Mouse (Mus musculus): ENCODE results near the gene Grk1. TPM values are rescaled to one million over a fixed set of nuclear protein-coding genes. Genes with fewer than 3 reads are reported as not detected.
A peak's percentile ranks its signal among the peaks of the same experiment; 100 is the strongest.

Grk1 gene
- not detected in 2 replicates for polyA plus RNA-seq (2015; fragmentation: Nextera tagmentation; extraction: Ambion mirVana)

DNA sequence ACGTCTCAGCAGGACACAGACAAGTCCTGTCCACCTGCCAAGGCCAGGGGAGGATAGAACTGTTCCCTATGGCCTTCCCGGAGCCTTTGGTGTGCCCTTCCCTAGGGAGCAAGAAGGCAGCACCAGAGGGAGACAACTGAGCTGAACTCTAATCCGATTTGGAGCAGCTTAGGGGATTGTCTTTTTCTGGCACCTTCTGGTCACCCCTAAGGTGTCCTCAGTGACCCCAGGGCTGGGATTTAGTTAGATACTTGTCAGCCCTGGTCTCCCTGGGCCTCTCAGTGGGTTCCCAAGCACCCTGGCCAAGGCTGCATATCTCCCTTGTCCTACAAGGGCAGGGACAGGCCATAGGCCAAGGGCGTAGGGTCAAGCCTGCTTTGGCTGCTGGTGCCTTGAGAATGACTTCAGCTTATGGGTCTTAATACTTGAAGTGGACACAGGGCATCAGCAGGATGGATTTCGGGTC lies at the start of gene Grk1:
Grk1 (plus strand) TSS at position 416 of the 466 bp plus-strand sequence.
- Histone ChIP-seq H3K4me2 (ENCODE audit: low read depth, low read length) (no peak within 1 kb of the TSS), H3K9ac (ENCODE audit: low read length) (no peak within 1 kb of the TSS), H3K27me3 (ENCODE audit: control insufficient read depth, insufficient read depth, low read depth, low read length) (no peaks in the 10 kb centered on the region), H3K27ac (ENCODE audit: low read length) (no peak within 1 kb of the TSS), H3K4me3 (ENCODE audit: low read length) (no peak within 1 kb of the TSS), H3K36me3 (ENCODE audit: control insufficient read depth, insufficient read depth, low read length) (no peaks in the 10 kb centered on the region), H3K9me3 (ENCODE audit: control insufficient read depth, low read length) (no peaks in the 10 kb centered on the region), H3K4me1 (replicated peaks; ENCODE audit: control insufficient read depth, insufficient read depth, low read length) (no peaks in the 10 kb centered on the region)
- ATAC-seq (ENCODE audit: low read depth), result no peak
- WGBS, result 76% methylated on average over 5 of the region's 5 CpGs

DNA sequence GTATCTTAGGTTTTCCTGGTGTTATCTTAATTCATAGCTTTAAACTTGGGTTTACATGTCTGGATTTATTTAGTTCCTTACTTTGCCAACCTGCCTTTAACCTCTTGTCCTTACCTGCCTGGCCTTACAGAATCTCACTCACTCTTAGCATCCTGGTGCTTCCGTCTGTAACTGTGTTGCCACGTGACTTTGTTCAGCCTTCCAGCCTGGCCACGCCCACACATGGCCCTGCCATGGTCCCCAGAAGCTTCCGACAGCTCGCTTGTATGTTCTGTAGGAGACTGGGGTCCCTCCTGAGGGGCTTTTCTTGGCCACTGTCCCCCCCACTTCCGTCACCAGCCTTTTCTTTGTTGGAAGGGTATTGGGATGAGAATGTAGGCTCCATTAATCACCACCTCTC lies 48.7 kb upstream of the Grk1 start:
- Histone ChIP-seq H3K4me2 (ENCODE audit: low read depth, low read length) (no peak overlapping the region), H3K4me1 (replicated peaks; ENCODE audit: control insufficient read depth, insufficient read depth, low read length) (no peaks in the 10 kb centered on the region), H3K27me3 (ENCODE audit: control insufficient read depth, insufficient read depth, low read depth, low read length) (no peaks in the 10 kb centered on the region), H3K9me3 (ENCODE audit: control insufficient read depth, low read length) (no peaks in the 10 kb centered on the region), H3K4me3 (ENCODE audit: low read length) (no peak overlapping the region), H3K36me3 (ENCODE audit: control insufficient read depth, insufficient read depth, low read length) (peaks cover 69% of the 10 kb centered on the region), H3K27ac (ENCODE audit: low read length) (no peak overlapping the region), H3K9ac (ENCODE audit: low read length) (no peak overlapping the region)
- ATAC-seq (ENCODE audit: low read depth), result no peak
- 74% methylated on average over 6 of the region's 6 CpGs for WGBS

DNA sequence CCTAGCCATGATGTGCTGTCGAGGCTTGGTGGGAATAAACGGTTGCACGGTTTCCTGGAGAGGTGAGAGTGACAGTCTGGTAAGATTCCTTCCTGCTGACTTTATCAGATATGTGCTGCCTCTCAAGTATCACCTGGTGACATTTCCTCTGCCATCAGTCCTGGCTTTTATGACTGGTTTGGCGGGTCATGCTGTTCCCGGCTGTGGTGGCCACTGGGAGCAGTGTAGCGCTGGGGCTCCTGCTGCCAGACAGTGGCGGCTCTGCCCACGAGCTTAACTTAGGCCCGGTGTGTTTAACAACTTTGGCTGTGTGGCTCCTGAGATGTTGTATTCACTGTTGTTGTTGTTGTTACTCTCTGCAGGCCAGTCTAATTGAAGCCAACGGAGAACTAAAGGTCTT lies 48.2 kb upstream of the Grk1 start:
- Histone ChIP-seq H3K4me3 (ENCODE audit: low read length) (no peak overlapping the region), H3K4me1 (replicated peaks; ENCODE audit: control insufficient read depth, insufficient read depth, low read length) (no peaks in the 10 kb centered on the region), H3K36me3 (ENCODE audit: control insufficient read depth, insufficient read depth, low read length) (peaks cover 74% of the 10 kb centered on the region), H3K27me3 (ENCODE audit: control insufficient read depth, insufficient read depth, low read depth, low read length) (no peaks in the 10 kb centered on the region), H3K9me3 (ENCODE audit: control insufficient read depth, low read length) (0 out of 2 replicates have a peak, but pooled peaks cover 1% of the 10 kb centered on the region), H3K4me2 (ENCODE audit: low read depth, low read length) (no peak overlapping the region), H3K9ac (ENCODE audit: low read length) (no peak overlapping the region), H3K27ac (ENCODE audit: low read length) (no peak overlapping the region)
- ATAC-seq (ENCODE audit: low read depth), result no peak
- WGBS, result 58% methylated on average over 10 of the region's 10 CpGs

DNA sequence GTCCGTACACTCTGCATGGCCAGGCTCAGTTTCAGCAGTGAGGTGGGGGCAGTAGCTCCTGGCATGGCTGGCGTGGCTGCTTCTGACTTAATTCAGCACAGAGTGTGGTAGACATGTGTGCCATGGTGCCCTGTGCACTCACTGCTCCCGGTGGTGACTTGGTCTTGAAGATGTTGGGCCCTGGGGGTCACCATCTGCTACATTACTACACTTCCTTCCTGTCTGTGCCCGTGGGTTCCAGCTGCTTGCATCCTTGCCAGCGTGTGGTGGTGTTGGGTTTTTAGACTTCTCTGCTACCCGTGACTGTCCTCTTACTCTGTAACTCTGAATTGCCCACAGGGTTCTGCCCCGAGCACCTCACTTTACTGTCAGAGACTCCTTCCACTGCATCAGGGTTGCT lies 44.7 kb upstream of the Grk1 start:
- Histone ChIP-seq H3K4me2 (ENCODE audit: low read depth, low read length) (no peak overlapping the region), H3K4me1 (replicated peaks; ENCODE audit: control insufficient read depth, insufficient read depth, low read length) (no peaks in the 10 kb centered on the region), H3K9me3 (ENCODE audit: control insufficient read depth, low read length) (0 out of 2 replicates have a peak, but pooled peaks cover 2% of the 10 kb centered on the region), H3K27me3 (ENCODE audit: control insufficient read depth, insufficient read depth, low read depth, low read length) (no peaks in the 10 kb centered on the region), H3K36me3 (ENCODE audit: control insufficient read depth, insufficient read depth, low read length) (peaks cover 80% of the 10 kb centered on the region), H3K4me3 (ENCODE audit: low read length) (no peak overlapping the region), H3K9ac (ENCODE audit: low read length) (no peak overlapping the region), H3K27ac (ENCODE audit: low read length) (no peak overlapping the region)
- ATAC-seq (ENCODE audit: low read depth), result no peak
- 86% methylated on average over 7 of the region's 7 CpGs for WGBS

DNA sequence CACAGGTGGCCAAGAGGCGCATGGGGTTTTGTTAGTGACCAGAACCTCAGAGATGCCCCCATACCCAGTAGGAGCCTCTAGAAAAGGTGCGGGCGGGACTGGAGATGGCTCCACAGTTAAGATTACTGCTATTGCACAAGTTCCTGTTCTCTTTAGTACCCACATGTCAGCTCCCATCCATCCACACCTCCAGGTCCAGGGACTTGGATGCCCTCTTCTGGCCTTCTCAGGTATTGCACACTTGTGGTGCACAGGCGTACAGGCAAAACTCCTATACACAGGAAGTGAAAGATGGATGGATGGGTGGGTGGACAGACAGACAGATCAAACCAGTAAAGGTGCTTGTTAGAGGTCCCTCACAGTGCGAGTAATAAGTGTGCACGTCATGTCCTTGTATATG lies 43.0 kb upstream of the Grk1 start:
- H3K9ac ChIP-seq (ENCODE audit: low read length), result no peak overlapping the region
- ATAC-seq (ENCODE audit: low read depth), result no peak
- WGBS, result 94% methylated on average over 6 of the region's 6 CpGs
- no peak overlapping the region for H3K4me3 ChIP-seq (ENCODE audit: low read length)
- no peak overlapping the region for H3K4me2 ChIP-seq (ENCODE audit: low read depth, low read length)
- no peak overlapping the region for H3K27ac ChIP-seq (ENCODE audit: low read length)
- 0 out of 2 replicates have a peak, but pooled peaks cover 2% of the 10 kb centered on the region for H3K9me3 ChIP-seq (ENCODE audit: control insufficient read depth, low read length)
- H3K36me3 ChIP-seq (ENCODE audit: control insufficient read depth, insufficient read depth, low read length), result peaks cover 79% of the 10 kb centered on the region
- H3K27me3 ChIP-seq (ENCODE audit: control insufficient read depth, insufficient read depth, low read depth, low read length), result no peaks in the 10 kb centered on the region
- no peaks in the 10 kb centered on the region for H3K4me1 ChIP-seq (replicated peaks; ENCODE audit: control insufficient read depth, insufficient read depth, low read length)

DNA sequence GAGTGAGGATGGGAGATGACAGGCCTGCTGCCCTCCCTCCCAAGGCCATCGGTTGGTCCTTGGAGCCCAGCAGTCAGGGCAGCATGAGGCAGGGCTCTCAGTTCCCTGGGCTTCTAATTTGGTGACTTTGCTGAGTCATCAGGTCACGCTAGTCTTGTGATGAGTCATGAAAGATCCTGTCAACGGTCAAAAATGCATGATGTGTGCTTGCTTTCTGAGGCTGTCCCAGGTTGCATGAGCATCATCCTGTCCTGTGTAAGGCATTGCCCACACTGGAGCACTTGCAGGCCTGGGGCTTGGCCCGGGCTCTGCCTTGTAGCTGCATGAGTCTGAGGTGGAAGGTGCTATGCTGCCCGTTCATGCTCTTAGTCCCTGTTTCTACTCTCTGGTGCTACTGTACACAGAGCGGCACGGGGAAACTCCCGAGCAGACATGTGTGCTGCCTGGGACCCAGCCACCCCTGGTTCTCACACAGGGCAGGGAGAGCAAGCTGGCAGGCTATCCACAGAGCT lies 31.7 kb upstream of the Grk1 start:
- ATAC-seq (ENCODE audit: low read depth), result 0 out of 2 replicates have a peak, but pooled peaks have one; percentile 17
- no peak overlapping the region for H3K27ac ChIP-seq (ENCODE audit: low read length)
- H3K4me1 ChIP-seq (replicated peaks; ENCODE audit: control insufficient read depth, insufficient read depth, low read length), result no peaks in the 10 kb centered on the region
- H3K4me3 ChIP-seq (ENCODE audit: low read length), result no peak overlapping the region
- no peaks in the 10 kb centered on the region for H3K27me3 ChIP-seq (ENCODE audit: control insufficient read depth, insufficient read depth, low read depth, low read length)
- no peak overlapping the region for H3K9ac ChIP-seq (ENCODE audit: low read length)
- no peaks in the 10 kb centered on the region for H3K9me3 ChIP-seq (ENCODE audit: control insufficient read depth, low read length)
- WGBS, result 84% methylated on average over 8 of the region's 8 CpGs
- no peak overlapping the region for H3K4me2 ChIP-seq (ENCODE audit: low read depth, low read length)
- H3K36me3 ChIP-seq (ENCODE audit: control insufficient read depth, insufficient read depth, low read length), result peaks cover 40% of the 10 kb centered on the region

DNA sequence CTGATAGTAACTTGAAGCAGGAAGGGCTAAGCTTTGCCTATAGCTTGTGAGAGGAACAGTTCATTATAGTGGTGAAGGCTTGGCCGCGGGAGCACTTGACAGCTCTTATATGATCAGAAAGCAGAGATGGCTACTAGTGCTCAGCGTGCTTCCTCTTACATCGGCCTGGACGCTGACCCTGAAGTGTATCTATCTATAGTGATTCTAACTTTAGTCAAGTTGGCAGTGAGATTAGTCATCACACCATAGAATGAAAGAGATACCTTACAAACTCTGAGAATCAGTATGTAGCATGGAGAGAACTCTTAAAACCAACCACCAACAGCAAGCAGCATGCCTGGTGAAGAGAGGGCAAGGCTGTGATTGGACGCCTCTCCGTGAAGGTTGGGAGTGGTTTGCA lies 23.3 kb upstream of the Grk1 start:
- ATAC-seq (ENCODE audit: low read depth), result no peak
- Histone ChIP-seq H3K27ac (ENCODE audit: low read length) (no peak overlapping the region), H3K4me2 (ENCODE audit: low read depth, low read length) (no peak overlapping the region), H3K9me3 (ENCODE audit: control insufficient read depth, low read length) (no peaks in the 10 kb centered on the region), H3K4me1 (replicated peaks; ENCODE audit: control insufficient read depth, insufficient read depth, low read length) (no peaks in the 10 kb centered on the region), H3K4me3 (ENCODE audit: low read length) (no peak overlapping the region), H3K9ac (ENCODE audit: low read length) (no peak overlapping the region), H3K36me3 (ENCODE audit: control insufficient read depth, insufficient read depth, low read length) (peaks cover 17% of the 10 kb centered on the region), H3K27me3 (ENCODE audit: control insufficient read depth, insufficient read depth, low read depth, low read length) (no peaks in the 10 kb centered on the region)
- 85% methylated on average over 7 of the region's 7 CpGs for WGBS

DNA sequence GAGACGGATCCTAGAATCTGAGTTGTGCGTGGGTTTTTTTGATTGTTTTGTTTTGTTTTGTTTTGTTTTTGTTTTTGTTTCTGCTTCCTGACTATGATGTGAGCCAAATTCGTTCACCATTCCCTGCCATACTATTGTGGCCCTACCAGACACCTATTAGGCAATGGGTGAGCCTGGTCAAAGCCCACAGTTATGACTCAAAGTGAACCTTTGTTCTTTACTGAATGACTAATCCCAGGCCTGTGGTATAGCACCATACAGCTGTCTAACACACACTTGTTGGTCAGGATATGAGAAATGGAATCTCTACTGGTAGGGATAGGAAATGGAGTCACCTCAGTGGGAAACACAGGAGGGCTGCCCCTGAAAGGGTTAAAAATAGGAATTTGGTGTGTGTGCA lies 22.3 kb upstream of the Grk1 start:
- Histone ChIP-seq H3K4me1 (replicated peaks; ENCODE audit: control insufficient read depth, insufficient read depth, low read length) (no peaks in the 10 kb centered on the region), H3K36me3 (ENCODE audit: control insufficient read depth, insufficient read depth, low read length) (peaks cover 17% of the 10 kb centered on the region), H3K27ac (ENCODE audit: low read length) (no peak overlapping the region), H3K27me3 (ENCODE audit: control insufficient read depth, insufficient read depth, low read depth, low read length) (no peaks in the 10 kb centered on the region), H3K4me3 (ENCODE audit: low read length) (no peak overlapping the region), H3K4me2 (ENCODE audit: low read depth, low read length) (no peak overlapping the region), H3K9me3 (ENCODE audit: control insufficient read depth, low read length) (no peaks in the 10 kb centered on the region), H3K9ac (ENCODE audit: low read length) (no peak overlapping the region)
- ATAC-seq (ENCODE audit: low read depth), result no peak
- WGBS, result 86% methylated on average over 3 of the region's 3 CpGs

DNA sequence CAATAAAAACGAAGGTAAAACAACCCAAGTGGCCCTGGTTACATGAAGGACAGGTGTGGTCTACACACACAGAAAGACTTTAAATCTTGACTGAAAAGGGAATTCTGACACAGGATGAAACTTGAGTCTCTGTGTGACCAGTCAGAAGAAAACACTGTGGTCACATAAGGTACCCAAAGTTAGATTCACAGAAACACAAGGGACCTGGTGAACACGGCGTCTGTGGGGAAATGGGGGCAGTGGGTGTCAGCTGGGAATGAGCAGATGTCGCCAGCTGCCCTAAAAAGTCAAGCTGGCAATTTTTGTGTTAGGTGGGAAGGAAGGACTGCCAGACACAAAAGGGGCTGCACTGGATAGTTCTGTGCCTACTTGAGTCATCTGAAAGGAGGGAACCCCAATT lies 21.9 kb upstream of the Grk1 start:
- no peak overlapping the region for H3K9ac ChIP-seq (ENCODE audit: low read length)
- no peak overlapping the region for H3K27ac ChIP-seq (ENCODE audit: low read length)
- no peak overlapping the region for H3K4me3 ChIP-seq (ENCODE audit: low read length)
- peaks cover 17% of the 10 kb centered on the region for H3K36me3 ChIP-seq (ENCODE audit: control insufficient read depth, insufficient read depth, low read length)
- WGBS, result 79% methylated on average over 4 of the region's 4 CpGs
- H3K4me2 ChIP-seq (ENCODE audit: low read depth, low read length), result no peak overlapping the region
- no peaks in the 10 kb centered on the region for H3K27me3 ChIP-seq (ENCODE audit: control insufficient read depth, insufficient read depth, low read depth, low read length)
- no peak for ATAC-seq (ENCODE audit: low read depth)
- no peaks in the 10 kb centered on the region for H3K4me1 ChIP-seq (replicated peaks; ENCODE audit: control insufficient read depth, insufficient read depth, low read length)
- H3K9me3 ChIP-seq (ENCODE audit: control insufficient read depth, low read length), result no peaks in the 10 kb centered on the region

DNA sequence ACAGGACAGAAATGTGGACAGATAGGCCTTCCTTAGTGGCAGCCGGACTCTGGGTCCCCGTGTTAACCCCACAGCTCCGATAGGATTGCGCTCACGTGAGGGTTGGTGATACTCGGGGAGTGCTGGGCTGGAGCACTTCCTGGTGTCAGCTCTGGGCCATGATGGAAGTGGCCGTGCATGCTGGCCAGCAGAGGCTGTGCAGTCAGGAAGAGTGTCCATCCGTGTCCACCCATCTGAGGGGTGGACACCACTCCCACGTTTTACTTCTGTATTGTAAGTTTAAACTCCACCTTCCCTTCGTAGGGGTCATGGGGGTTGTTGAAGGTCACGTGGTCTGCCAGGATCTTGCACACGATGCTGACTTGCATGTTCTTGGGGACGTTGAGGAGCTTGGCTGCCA lies 18.5 kb upstream of the Grk1 start:
- 63% methylated on average over 13 of the region's 13 CpGs for WGBS
- no peak for ATAC-seq (ENCODE audit: low read depth)
- Histone ChIP-seq H3K4me1 (replicated peaks; ENCODE audit: control insufficient read depth, insufficient read depth, low read length) (no peaks in the 10 kb centered on the region), H3K27ac (ENCODE audit: low read length) (no peak overlapping the region), H3K4me3 (ENCODE audit: low read length) (no peak overlapping the region), H3K27me3 (ENCODE audit: control insufficient read depth, insufficient read depth, low read depth, low read length) (no peaks in the 10 kb centered on the region), H3K9ac (ENCODE audit: low read length) (no peak overlapping the region), H3K9me3 (ENCODE audit: control insufficient read depth, low read length) (no peaks in the 10 kb centered on the region), H3K36me3 (ENCODE audit: control insufficient read depth, insufficient read depth, low read length) (no peaks in the 10 kb centered on the region), H3K4me2 (ENCODE audit: low read depth, low read length) (no peak overlapping the region)
